ENCODE assay signal across 9 mouse cellular contexts in the genomic region with DNA sequence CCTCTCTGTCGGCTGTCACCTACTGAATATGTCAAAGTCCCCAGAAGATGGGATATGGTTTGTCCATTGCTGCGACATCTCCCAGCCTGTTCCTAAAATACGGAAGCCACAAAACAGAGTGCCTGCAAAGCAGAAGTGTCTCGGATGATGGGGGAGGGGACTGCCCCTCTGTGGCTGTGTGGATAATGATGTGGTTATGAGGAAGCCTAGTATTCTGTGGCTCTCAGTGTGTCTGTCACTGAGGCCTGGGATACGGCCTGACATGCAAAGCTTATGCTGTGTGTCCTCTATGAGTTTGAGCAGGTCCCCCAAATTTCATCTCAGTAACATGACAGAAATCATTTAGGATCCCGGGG. TPM values are rescaled to one million over a fixed set of nuclear protein-coding genes. Genes with fewer than 3 reads are reported as not detected.
A peak's percentile ranks its signal among the peaks of the same experiment; 100 is the strongest.
DNase-seq lines count a peak whose midpoint lies in the region; ATAC-seq lines count a peak whose summit lies in the region.
"Had no signal": no experiment of that assay in that cellular context is flagged by ENCODE, and none has a peak within 500 bp of the region (broad histone marks: within the 10 kb centered on the region; RNA-seq: fewer than 3 reads in every experiment).

No protein-coding gene starts in this region.

- H3K4me1 ChIP-seq in neural tube, embryonic 11.5 days (ENCODE audit: control insufficient read depth, insufficient read depth, low read length): 0 out of 2 replicates have a peak, but pooled peaks cover 11% of the 10 kb centered on the region
- H3K4me1 ChIP-seq in forebrain, embryonic 13.5 days: peaks cover 33% of the 10 kb centered on the region
- H3K4me1 ChIP-seq in limb, embryonic 15.5 days: peaks cover 11% of the 10 kb centered on the region

- peak overlapping the region; percentile 62 for H3K27ac ChIP-seq in neural tube, embryonic 11.5 days (ENCODE audit: low read depth, low read length)
- peak overlapping the region; percentile 89 for H3K27ac ChIP-seq in forebrain, embryonic 13.5 days
- no peak overlapping the region for H3K27ac ChIP-seq in limb, embryonic 15.5 days
- H3K27ac ChIP-seq: heart, embryonic 13.5 days; macrophage had no signal

- peak; percentile 71; the same call in 1 of the 2 replicates for ATAC-seq in neural tube, embryonic 11.5 days (ENCODE audit: insufficient read depth, low FRiP score, low TSS enrichment)
- peak; percentile 83 for ATAC-seq in forebrain, embryonic 13.5 days
- ATAC-seq in limb, embryonic 15.5 days (ENCODE audit: insufficient number of reproducible peaks, low FRiP score, low TSS enrichment, low read depth): no peak

- DNase-seq in neural tube, embryonic 11.5 days (ENCODE audit: low spot score): no peak
- no peak for DNase-seq in neural tube, embryonic 10.5 days (ENCODE audit: extremely low spot score, low spot score)
- DNase-seq in right cerebral cortex, postnatal 25 days: peak; percentile 23
- no peak for DNase-seq in heart, postnatal 10 days
- no peak for DNase-seq in gastrocnemius, postnatal 4 days (ENCODE audit: low spot score in 2 of 2)

- H3K9ac ChIP-seq in neural tube, embryonic 11.5 days (ENCODE audit: low read length): peak overlapping the region; percentile 52
- peak overlapping the region; percentile 48 for H3K9ac ChIP-seq in forebrain, embryonic 13.5 days
- no peak overlapping the region for H3K9ac ChIP-seq in limb, embryonic 15.5 days
- H3K9ac ChIP-seq: heart, embryonic 13.5 days had no signal

- peak overlapping the region; percentile 35 for H3K4me2 ChIP-seq in neural tube, embryonic 11.5 days (ENCODE audit: low read depth)
- H3K4me2 ChIP-seq in forebrain, embryonic 13.5 days: peak overlapping the region; percentile 57
- peak overlapping the region; percentile 34; the same call in 1 of the 2 replicates for H3K4me2 ChIP-seq in limb, embryonic 15.5 days

- WGBS in neural tube, embryonic 11.5 days: 53% methylated on average over 6 of the region's 6 CpGs
- WGBS in forebrain, embryonic 13.5 days: 13% methylated on average over 6 of the region's 6 CpGs
- WGBS in limb, embryonic 15.5 days: 56% methylated on average over 6 of the region's 6 CpGs

- intact Hi-C loops in heart, postnatal 10 days (cut with DNase I): no loop called here

- H3K4me3 ChIP-seq in neural tube, embryonic 11.5 days (ENCODE audit: low read depth, low read length): no peak overlapping the region
- H3K4me3 ChIP-seq in forebrain, embryonic 13.5 days: peak overlapping the region; percentile 26
- H3K4me3 ChIP-seq in limb, embryonic 15.5 days: no peak overlapping the region
- H3K4me3 ChIP-seq: heart, embryonic 13.5 days had no signal

- no peaks in the 10 kb centered on the region for H3K36me3 ChIP-seq in neural tube, embryonic 11.5 days (ENCODE audit: control insufficient read depth, insufficient read depth, low read length)
- peaks cover 14% of the 10 kb centered on the region; the same call in 1 of the 2 replicates for H3K36me3 ChIP-seq in forebrain, embryonic 13.5 days (ENCODE audit: poor library complexity, severe bottlenecking)
- no peaks in the 10 kb centered on the region; the same call in 1 of the 2 replicates for H3K36me3 ChIP-seq in limb, embryonic 15.5 days

- no peaks in the 10 kb centered on the region for H3K9me3 ChIP-seq in neural tube, embryonic 11.5 days (ENCODE audit: control insufficient read depth, low read length)
- no peaks in the 10 kb centered on the region for H3K9me3 ChIP-seq in forebrain, embryonic 13.5 days (replicated peaks)
- H3K9me3 ChIP-seq in limb, embryonic 15.5 days: no peaks in the 10 kb centered on the region

- H3K27me3 ChIP-seq in neural tube, embryonic 11.5 days (ENCODE audit: control insufficient read depth, insufficient read depth, low read length): no peaks in the 10 kb centered on the region
- H3K27me3 ChIP-seq in forebrain, embryonic 13.5 days: no peaks in the 10 kb centered on the region
- no peaks in the 10 kb centered on the region for H3K27me3 ChIP-seq in limb, embryonic 15.5 days
- H3K27me3 ChIP-seq: heart, embryonic 13.5 days had no signal

RNA-seq across cellular contexts. Expression of a gene that starts 35.2 kb away (rescaled TPM):
- 10.8 and 14.1 TPM in 2 replicates for polyA plus RNA-seq in neural tube, embryonic 11.5 days (2014; fragmentation: Nextera tagmentation; extraction: Ambion mirVana)
- polyA plus RNA-seq in forebrain, embryonic 13.5 days (2015; fragmentation: Nextera tagmentation; extraction: Ambion mirVana): 16.8 and 17.5 TPM in 2 replicates
- 10.6 and 13.6 TPM in 2 replicates for polyA plus RNA-seq in limb, embryonic 15.5 days (2015; fragmentation: Nextera tagmentation; extraction: Ambion mirVana)
- 10 to 100 TPM; 44.7 to 44.8 TPM for total RNA-seq in heart, postnatal 10 days (2021)
- 10 to 100 TPM; 45.3 to 48.2 TPM for total RNA-seq in gastrocnemius, postnatal 4 days (2021)
